Mouse (Mus musculus) CD4-positive, CD25-positive, alpha-beta regulatory T cell, adult 2 months (primary cell): Measurements from ENCODE around the gene Pde4dip.

Experiments used
- DNase-seq: peaks from one replicate; pipeline ENCODE4 v3.0.0-alpha.2; 2012; ENCODE audit warnings: low read depth, low spot score

The Pde4dip gene

GRCm38 (mm10) chr3:97752901-97753300 is 135.6 kb downstream of the Pde4dip start:
- no peak for DNase-seq

GRCm38 (mm10) chr3:97751566-97751965 is 136.9 kb downstream of the Pde4dip start:
- no peak for DNase-seq

DNA sequence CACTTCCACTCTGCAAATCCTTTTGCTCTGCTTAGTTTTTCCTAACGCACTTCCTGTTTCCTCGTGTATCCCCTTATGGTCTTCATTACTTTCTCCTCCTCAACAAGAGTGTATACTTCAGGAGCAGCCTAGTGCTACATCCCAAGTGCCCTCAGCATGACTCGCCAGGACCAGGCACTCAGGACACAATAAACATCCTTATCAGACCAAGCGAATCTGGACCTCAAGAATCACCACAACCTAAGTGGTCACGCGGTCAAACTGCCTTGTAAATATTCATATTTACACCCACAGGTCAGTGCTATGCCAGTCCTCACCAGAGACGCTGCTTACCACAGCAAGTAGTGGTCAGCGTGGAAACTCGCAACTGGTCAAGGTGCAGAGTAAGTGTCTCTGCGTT is 139.7 kb downstream of the Pde4dip start:
- no peak for DNase-seq

- no peak for DNase-seq
Observed at GRCm38 (mm10) chr3:97742841-97743240, 145.7 kb downstream of the Pde4dip start.

- DNase-seq: no peak
Observed at GRCm38 (mm10) chr3:97735575-97735974, 152.9 kb downstream of the Pde4dip start.

- no peak for DNase-seq
Observed at GRCm38 (mm10) chr3:97734259-97734658, 154.2 kb downstream of the Pde4dip start.

GRCm38 (mm10) chr3:97732622-97733021 is 155.9 kb downstream of the Pde4dip start:
- no peak for DNase-seq

DNA sequence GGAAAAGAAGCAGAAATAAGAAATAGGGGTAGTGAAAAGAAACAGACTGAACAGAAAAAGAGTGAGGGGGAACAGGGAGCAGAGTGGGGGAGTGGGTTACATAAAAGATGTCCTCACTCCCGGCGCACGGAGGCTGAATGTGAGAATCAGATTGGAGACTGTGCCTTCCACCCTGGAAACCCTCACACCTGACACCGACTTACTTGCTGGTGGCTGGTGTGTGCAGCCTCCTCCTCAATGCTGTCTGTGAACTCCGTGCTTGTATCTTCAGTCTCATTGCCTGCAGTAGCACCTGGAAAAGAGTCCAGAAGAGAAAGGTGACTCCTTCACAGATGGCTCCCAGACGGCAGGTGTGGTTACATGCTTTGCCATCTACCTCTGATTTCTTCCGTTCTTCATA is 157.9 kb downstream of the Pde4dip start:
- no peak for DNase-seq

DNA sequence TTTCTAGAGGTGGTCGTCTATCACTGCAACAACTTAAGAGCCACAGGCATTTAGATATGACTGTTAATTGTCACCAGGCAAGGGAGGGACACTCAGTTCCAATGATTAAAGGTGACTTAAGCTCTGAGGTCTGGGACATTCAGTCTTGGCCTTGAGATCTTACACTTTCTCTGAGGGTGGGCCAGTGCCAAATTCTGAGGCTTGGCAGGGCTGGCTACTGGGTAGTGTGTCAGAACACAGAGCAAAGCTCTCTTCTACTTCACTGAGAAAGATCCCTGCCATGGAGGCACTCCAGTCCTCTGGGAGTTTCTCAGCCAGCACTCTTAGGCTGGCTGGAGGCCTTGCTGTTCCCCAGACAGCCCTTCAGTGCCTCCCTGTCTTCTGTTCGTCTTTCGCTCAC is 158.4 kb downstream of the Pde4dip start:
- DNase-seq: no peak

GRCm38 (mm10) chr3:97727801-97728200 is 160.7 kb downstream of the Pde4dip start:
- DNase-seq: no peak

DNA sequence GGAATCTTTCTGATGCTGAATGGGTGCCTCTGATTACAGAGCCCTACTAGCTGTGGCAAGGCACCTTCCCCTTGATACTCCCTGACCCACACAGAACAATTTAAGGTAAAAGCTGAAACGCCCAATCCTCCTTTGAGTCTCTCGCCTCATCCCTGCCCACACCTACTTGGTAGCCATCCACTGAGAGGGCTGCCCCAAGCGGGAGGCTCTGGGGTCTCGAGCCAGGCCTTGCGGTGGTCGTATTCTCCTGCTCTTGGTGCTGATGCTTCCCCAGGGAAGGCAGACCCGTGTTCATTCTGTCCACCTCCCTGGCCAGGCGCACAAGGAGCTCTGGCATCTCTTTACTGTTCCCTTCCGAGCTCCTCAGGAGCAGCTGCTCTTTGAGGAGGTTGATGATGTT is 169.4 kb downstream of the Pde4dip start:
- no peak for DNase-seq

- no peak for DNase-seq
Observed at GRCm38 (mm10) chr3:97715922-97716321, 172.6 kb downstream of the Pde4dip start.

DNA sequence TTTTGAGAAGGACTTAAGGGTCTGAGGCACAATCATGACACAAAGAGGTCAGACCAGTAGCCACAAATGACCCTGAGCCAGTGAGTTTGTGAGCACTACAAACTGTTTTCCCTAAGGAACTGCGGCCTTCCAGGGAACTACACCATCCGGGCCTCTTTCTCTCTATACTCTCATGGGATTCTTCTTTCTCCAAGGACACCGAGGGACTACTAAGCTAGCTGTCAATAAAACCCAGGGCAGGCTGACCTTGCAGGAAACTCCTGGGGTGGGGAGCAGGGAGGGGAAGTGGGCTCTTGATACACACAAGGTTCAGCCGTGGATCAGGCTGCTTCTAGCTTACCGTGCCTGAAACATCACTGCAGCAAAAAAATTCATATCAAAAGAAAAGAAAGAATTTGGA is 177.6 kb downstream of the Pde4dip start:
- no peak for DNase-seq

- no peak for DNase-seq
Observed at GRCm38 (mm10) chr3:97710134-97710533, 178.4 kb downstream of the Pde4dip start.

GRCm38 (mm10) chr3:97706561-97706960 is 181.9 kb downstream of the Pde4dip start:
- no peak for DNase-seq

GRCm38 (mm10) chr3:97705508-97705907 is 183.0 kb downstream of the Pde4dip start:
- no peak for DNase-seq

DNA sequence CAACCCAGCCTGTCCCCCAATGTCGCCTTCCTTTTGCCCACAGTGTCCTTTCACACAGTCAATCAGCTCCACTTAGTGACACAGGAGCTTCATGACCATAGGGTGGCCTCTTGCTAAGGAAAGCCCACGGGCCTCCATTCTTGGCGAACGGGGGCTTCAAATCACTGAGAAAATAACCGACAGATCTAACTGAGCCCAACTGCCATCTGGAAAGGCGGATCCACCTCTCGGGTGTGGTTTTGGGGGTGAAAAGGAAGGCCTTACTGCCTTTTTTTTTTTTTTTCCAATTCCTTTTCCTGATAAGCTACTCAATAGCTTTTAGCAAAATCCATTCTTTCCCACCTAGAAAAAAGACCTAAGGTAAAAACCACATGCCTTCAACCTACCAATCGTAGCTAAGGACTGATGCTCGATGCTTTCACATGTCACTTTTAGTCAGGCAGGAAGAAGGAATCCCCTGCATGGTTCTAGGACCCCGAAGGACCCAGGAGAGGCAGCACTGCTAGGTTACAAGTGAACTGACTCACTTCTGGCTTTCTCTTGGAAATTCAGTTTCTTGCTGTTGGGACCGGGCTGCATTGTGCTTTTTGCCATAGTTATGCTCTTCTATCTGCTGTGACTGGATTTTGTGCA is 185.9 kb downstream of the Pde4dip start:
- no peak for DNase-seq

GRCm38 (mm10) chr3:97701198-97701597 is 187.3 kb downstream of the Pde4dip start:
- DNase-seq: no peak

DNA sequence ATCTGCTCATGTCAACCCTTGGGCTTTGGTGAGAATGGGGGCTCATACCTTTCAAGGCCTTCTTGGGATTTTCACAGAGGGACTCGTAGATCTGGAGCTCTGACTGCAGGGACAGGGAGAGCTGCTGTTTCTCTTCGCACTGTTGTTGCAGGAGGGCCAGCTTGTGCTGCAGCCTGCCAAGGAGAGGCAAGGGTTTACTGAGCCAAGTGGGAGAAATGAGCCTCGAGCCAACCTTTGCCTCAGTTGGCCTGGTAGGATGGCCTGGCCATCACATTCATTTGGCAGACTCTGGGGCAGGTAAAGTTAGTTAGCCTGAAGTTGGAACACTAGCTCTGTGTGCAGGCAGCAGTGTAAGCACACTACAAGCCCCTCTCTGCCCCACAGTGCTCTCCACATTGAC is 189.4 kb downstream of the Pde4dip start:
- DNase-seq: no peak

DNA sequence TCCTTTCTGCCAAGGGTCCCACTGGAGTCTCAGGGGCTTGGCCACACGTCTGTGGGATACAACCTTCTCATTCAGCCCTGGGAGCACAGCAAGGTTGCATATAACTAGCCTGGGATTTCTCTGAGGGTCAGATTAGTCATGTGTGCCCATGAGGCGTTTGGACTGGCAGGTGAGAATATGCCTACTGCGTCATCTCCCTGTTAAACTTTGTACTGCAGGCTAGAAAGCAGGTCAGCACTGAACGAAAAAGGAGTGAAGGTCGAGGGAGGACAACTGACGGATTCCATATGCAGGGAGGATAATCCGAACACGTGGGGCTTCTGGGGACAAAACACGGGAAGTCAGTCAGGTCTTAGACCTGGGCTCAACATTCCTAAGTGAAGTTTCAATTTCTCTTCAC is 191.2 kb downstream of the Pde4dip start:
- DNase-seq: no peak

- no peak for DNase-seq
Observed at GRCm38 (mm10) chr3:97696866-97697265, 191.6 kb downstream of the Pde4dip start.

GRCm38 (mm10) chr3:97693806-97694205 is 194.7 kb downstream of the Pde4dip start:
- no peak for DNase-seq

GRCm38 (mm10) chr3:97691443-97692017 is 197.0 kb downstream of the Pde4dip start:
- no peak for DNase-seq

DNA sequence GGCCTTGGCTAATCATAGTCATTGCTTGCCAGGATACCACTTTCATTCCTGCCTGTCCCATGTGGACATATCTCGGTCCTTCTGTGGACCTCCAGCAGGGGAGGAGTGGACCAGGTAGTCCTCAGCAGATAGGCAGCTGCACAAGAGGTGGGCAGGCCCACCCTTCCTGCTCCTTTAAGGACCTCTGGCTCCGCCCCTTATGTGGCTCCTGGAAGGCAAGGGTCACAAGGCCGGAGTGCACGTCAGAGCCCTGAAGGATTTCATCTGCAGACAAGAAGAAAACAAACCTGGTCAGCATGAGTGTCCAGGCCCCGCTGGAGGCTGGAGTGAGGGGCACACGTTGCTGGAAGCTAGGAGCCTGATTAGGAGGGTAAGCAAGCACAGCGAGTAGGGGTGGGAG is 197.9 kb downstream of the Pde4dip start:
- no peak for DNase-seq
